Mouse (Mus musculus): ENCODE data around the gene Rpl23a. TPM values are rescaled to one million over a fixed set of nuclear protein-coding genes. Genes with fewer than 3 reads are reported as not detected.

Rpl23a gene
- polyA plus RNA-seq, 1 experiment from 2014 or later, result 1,650 TPM

DNA sequence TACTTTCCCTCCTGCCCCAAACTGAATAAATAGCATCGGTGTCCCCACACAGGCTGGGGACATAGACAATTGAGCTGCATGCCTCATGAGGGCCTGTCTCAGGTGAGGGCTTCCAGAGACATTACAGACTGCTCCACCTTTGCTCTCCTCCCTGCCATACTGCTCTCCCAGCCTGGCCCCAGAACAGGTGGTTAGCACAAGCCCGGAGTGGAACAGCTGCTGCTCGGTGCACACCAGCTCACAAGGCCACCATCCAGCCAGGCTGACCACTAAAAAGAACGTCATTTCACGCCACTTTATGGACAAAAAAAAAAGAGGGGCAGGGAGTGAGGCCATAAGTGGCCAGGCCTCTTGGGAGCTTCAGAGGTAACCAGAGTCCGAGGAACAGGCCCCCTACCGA is 23.8 kb upstream of the Rpl23a start:
- Histone ChIP-seq H3K9me3 (ENCODE audit: control insufficient read depth, low read length) (no peaks in the 10 kb centered on the region), H3K4me1 (ENCODE audit: control insufficient read depth, insufficient read depth, low read length) (peaks cover 9% of the 10 kb centered on the region), H3K4me3 (ENCODE audit: low read length) (no peak overlapping the region), H3K27me3 (ENCODE audit: control insufficient read depth, insufficient read depth, low read length) (no peaks in the 10 kb centered on the region), H3K36me3 (ENCODE audit: control insufficient read depth, insufficient read depth, low read length) (peaks cover 69% of the 10 kb centered on the region), H3K27ac (ENCODE audit: low read depth, low read length) (no peak overlapping the region), H3K9ac (ENCODE audit: low read depth, low read length) (no peak overlapping the region), H3K4me2 (replicated peaks; ENCODE audit: low read depth, low read length) (no peak overlapping the region)
- no peak for ATAC-seq (ENCODE audit: low FRiP score, low TSS enrichment)
- 84% methylated on average over 7 of the region's 7 CpGs for whole genome bisulfite sequencing

GRCm38 (mm10) chr11:78205361-78206206 is 22.2 kb upstream of the Rpl23a start:
- Histone ChIP-seq H3K9ac (ENCODE audit: low read depth, low read length) (no peak overlapping the region), H3K36me3 (ENCODE audit: control insufficient read depth, insufficient read depth, low read length) (peaks cover 53% of the 10 kb centered on the region), H3K4me3 (ENCODE audit: low read length) (no peak overlapping the region), H3K4me2 (replicated peaks; ENCODE audit: low read depth, low read length) (no peak overlapping the region), H3K4me1 (ENCODE audit: control insufficient read depth, insufficient read depth, low read length) (peaks cover 9% of the 10 kb centered on the region), H3K27ac (ENCODE audit: low read depth, low read length) (peak overlapping the region; percentile 63), H3K9me3 (ENCODE audit: control insufficient read depth, low read length) (no peaks in the 10 kb centered on the region), H3K27me3 (ENCODE audit: control insufficient read depth, insufficient read depth, low read length) (no peaks in the 10 kb centered on the region)
- peak; percentile 53 for ATAC-seq (ENCODE audit: low FRiP score, low TSS enrichment)
- 18% methylated on average over 13 of the region's 13 CpGs for WGBS

GRCm38 (mm10) chr11:78204287-78204686 is 20.9 kb upstream of the Rpl23a start:
- Histone ChIP-seq H3K4me2 (replicated peaks; ENCODE audit: low read depth, low read length) (no peak overlapping the region), H3K4me1 (ENCODE audit: control insufficient read depth, insufficient read depth, low read length) (peaks cover 9% of the 10 kb centered on the region), H3K9ac (ENCODE audit: low read depth, low read length) (no peak overlapping the region), H3K4me3 (ENCODE audit: low read length) (no peak overlapping the region), H3K27ac (ENCODE audit: low read depth, low read length) (no peak overlapping the region), H3K9me3 (ENCODE audit: control insufficient read depth, low read length) (no peaks in the 10 kb centered on the region), H3K36me3 (ENCODE audit: control insufficient read depth, insufficient read depth, low read length) (peaks cover 41% of the 10 kb centered on the region), H3K27me3 (ENCODE audit: control insufficient read depth, insufficient read depth, low read length) (no peaks in the 10 kb centered on the region)
- ATAC-seq (ENCODE audit: low FRiP score, low TSS enrichment), result no peak
- WGBS, result 83% methylated on average over 6 of the region's 6 CpGs

DNA sequence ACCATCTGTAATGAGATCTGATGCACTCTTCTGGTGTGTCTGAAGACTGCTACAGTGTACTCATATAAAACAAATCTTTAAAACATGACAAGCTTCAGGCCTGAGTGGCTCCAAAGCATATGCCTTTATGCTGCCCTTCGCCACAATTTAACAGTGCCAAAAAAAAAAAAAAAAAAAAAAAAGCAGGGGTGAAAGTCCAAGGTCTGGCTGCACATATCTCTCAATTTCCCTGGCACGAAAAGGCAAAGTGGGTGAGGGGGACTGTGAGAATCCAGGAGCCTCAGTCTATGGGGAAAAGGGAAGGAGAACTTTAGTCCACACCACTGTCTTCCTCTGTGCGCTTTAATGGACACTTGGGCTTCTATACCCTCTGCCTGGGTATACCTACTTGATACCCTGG is 19.0 kb upstream of the Rpl23a start:
- no peak for ATAC-seq (ENCODE audit: low FRiP score, low TSS enrichment)
- WGBS, result 93% methylated on average over 3 of the region's 3 CpGs
- H3K4me2 ChIP-seq (replicated peaks; ENCODE audit: low read depth, low read length), result no peak overlapping the region

DNA sequence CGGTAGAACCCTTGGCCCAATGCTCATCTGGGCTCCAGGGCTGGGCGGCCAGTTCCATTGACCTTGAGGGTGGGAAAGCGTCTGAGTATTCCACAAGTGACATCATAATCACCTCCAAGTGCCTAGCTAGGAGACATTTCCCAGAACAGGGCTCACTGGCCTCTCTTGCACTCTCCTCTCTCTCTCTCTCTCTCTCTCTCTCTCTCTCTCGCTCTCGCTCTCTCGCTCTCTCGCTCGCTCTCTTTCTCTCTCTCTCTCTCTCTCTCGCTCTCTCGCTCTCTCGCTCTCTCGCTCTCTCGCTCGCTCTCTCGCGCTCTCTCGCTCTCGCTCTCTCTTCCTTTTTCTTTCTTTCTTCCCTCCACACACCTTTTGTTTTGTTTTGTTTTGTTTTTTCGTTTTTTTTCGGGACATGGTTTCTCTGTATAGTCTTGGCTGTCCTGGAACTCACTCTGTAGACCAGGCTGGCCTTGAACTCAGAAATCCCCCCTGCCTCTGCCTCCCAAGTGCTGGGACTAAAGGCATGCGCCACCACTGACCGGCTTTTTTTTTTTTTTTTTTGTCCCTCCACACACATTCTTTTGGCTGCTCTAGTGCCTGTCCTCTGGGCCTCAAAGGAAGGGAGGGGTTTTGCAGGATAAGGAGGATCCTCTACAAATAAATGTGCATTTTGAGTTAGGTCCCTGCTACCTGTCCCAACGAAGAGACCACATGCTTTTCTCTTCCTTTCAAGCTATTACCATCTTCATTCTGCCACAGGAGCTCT is 11.9 kb upstream of the Rpl23a start:
- WGBS, result 67% methylated on average over 22 of the region's 23 CpGs
- ATAC-seq (ENCODE audit: low FRiP score, low TSS enrichment), result no peak
- no peak overlapping the region for H3K27ac ChIP-seq (ENCODE audit: low read depth, low read length)

More for the DNA sequence above, 19.0 kb upstream of the Rpl23a start:
- Histone ChIP-seq H3K9me3 (ENCODE audit: control insufficient read depth, low read length) (no peaks in the 10 kb centered on the region), H3K27me3 (ENCODE audit: control insufficient read depth, insufficient read depth, low read length) (no peaks in the 10 kb centered on the region), H3K27ac (ENCODE audit: low read depth, low read length) (no peak overlapping the region), H3K36me3 (ENCODE audit: control insufficient read depth, insufficient read depth, low read length) (peaks cover 21% of the 10 kb centered on the region), H3K4me1 (ENCODE audit: control insufficient read depth, insufficient read depth, low read length) (peaks cover 9% of the 10 kb centered on the region), H3K9ac (ENCODE audit: low read depth, low read length) (no peak overlapping the region), H3K4me3 (ENCODE audit: low read length) (no peak overlapping the region)

DNA sequence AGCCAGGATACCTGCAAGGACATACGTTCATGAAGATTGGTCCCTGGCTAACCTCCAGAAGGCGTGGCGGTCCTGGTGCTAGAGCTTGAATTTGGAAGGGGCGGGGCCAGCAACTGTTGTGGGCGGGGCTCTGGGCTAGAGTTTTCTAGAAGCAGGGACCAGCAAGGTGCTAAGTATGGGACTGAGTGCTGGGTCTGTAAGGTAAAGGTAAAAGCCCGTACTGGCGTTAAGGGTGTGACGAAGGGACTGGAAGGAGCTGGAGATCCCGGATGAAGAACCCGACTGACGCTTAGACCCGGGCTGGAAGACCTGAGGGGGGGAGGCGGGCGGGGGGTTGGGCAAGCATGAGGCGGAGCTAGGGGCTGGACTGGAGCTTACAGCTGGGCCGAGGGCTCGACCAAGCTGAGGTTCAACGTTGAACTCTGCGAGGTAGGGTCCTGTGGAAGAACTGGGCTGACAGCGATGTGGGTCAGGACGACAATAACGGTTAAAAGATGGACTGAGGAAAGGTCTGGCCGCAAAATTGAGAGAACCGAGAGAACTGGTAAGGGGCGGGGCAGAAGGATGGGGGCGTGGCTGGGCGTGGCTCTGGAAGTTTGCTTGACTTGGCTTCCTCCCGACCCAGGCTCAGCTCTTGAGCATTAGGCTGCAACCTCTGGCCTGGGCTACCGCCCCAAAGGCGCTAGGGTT is 11.2 kb upstream of the Rpl23a start:
- Histone ChIP-seq H3K36me3 (ENCODE audit: control insufficient read depth, insufficient read depth, low read length) (peaks cover 32% of the 10 kb centered on the region), H3K27ac (ENCODE audit: low read depth, low read length) (no peak overlapping the region)
- WGBS, result 3% methylated on average over 30 of the region's 30 CpGs

More for the DNA sequence above, 11.9 kb upstream of the Rpl23a start:
- Histone ChIP-seq H3K4me3 (ENCODE audit: low read length) (peak overlapping the region; percentile 49), H3K27me3 (ENCODE audit: control insufficient read depth, insufficient read depth, low read length) (no peaks in the 10 kb centered on the region), H3K4me1 (ENCODE audit: control insufficient read depth, insufficient read depth, low read length) (peaks cover 7% of the 10 kb centered on the region), H3K9ac (ENCODE audit: low read depth, low read length) (peak overlapping the region; percentile 48), H3K4me2 (replicated peaks; ENCODE audit: low read depth, low read length) (peak overlapping the region; percentile 65), H3K36me3 (ENCODE audit: control insufficient read depth, insufficient read depth, low read length) (peaks cover 30% of the 10 kb centered on the region), H3K9me3 (ENCODE audit: control insufficient read depth, low read length) (no peaks in the 10 kb centered on the region)

DNA sequence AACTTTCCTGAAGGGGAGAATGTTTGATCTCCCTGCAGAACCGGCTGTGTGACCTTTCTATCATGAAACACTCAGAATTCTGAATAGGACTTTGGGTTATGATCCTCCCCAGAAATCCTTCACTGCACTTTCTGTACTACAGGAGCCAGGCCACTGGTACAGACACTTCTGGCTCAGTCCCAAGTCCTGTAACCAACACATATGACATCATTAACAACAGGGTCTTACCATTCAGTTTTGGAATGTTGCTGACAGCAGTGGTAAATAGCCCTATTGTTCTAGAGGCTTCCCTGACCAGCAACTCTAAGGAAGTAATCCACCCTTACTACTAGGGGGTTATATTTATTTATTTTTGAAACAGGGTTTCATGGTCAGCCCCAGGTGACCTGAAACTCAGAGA is 9.7 kb upstream of the Rpl23a start, which contains the start of gene Proca1:
Gene Proca1, plus strand, starts transcription at position 280 of the 400 bp plus-strand sequence.
- ATAC-seq (ENCODE audit: low FRiP score, low TSS enrichment), result no peak
- Histone ChIP-seq H3K36me3 (ENCODE audit: control insufficient read depth, insufficient read depth, low read length) (peaks cover 32% of the 10 kb centered on the region), H3K27me3 (ENCODE audit: control insufficient read depth, insufficient read depth, low read length) (no peaks in the 10 kb centered on the region), H3K4me2 (replicated peaks; ENCODE audit: low read depth, low read length) (peak within 1 kb of the TSS; percentile 65), H3K4me3 (ENCODE audit: low read length) (no peak within 1 kb of the TSS; the same call in 1 of the 2 replicates), H3K9ac (ENCODE audit: low read depth, low read length) (no peak within 1 kb of the TSS), H3K9me3 (ENCODE audit: control insufficient read depth, low read length) (no peaks in the 10 kb centered on the region), H3K27ac (ENCODE audit: low read depth, low read length) (no peak within 1 kb of the TSS), H3K4me1 (ENCODE audit: control insufficient read depth, insufficient read depth, low read length) (peaks cover 17% of the 10 kb centered on the region)
- 89% methylated on average over 1 of the region's 1 CpGs for WGBS

More for the DNA sequence above, 11.2 kb upstream of the Rpl23a start:
- Histone ChIP-seq H3K4me3 (ENCODE audit: low read length) (peak overlapping the region; percentile 49), H3K4me1 (ENCODE audit: control insufficient read depth, insufficient read depth, low read length) (peaks cover 14% of the 10 kb centered on the region), H3K9ac (ENCODE audit: low read depth, low read length) (peak overlapping the region; percentile 48), H3K27me3 (ENCODE audit: control insufficient read depth, insufficient read depth, low read length) (no peaks in the 10 kb centered on the region), H3K4me2 (replicated peaks; ENCODE audit: low read depth, low read length) (peak overlapping the region; percentile 65), H3K9me3 (ENCODE audit: control insufficient read depth, low read length) (no peaks in the 10 kb centered on the region)
- peak; percentile 82 for ATAC-seq (ENCODE audit: low FRiP score, low TSS enrichment)

DNA sequence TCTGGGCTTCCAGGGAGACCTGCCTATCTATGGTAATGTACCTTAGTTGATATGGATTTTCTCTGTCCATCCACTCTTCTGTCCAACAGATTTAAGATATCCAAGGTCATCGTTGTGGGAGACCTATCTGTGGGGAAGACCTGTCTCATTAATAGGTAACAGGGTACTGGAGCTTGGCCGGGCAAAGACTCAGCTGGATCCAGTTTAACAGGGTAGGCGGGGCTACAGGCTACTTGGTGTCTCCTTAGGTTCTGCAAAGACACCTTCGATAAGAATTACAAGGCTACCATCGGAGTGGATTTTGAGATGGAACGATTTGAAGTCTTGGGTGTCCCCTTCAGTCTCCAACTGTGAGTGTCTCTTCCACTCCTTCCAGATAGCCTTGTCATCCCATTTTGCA is 6.7 kb upstream of the Rpl23a start:
- Histone ChIP-seq H3K27me3 (ENCODE audit: control insufficient read depth, insufficient read depth, low read length) (no peaks in the 10 kb centered on the region), H3K4me3 (ENCODE audit: low read length) (peak overlapping the region; percentile 81), H3K4me2 (replicated peaks; ENCODE audit: low read depth, low read length) (peak overlapping the region; percentile 69), H3K27ac (ENCODE audit: low read depth, low read length) (peak overlapping the region; percentile 100), H3K9me3 (ENCODE audit: control insufficient read depth, low read length) (no peaks in the 10 kb centered on the region), H3K9ac (ENCODE audit: low read depth, low read length) (peak overlapping the region; percentile 97), H3K36me3 (ENCODE audit: control insufficient read depth, insufficient read depth, low read length) (peaks cover 32% of the 10 kb centered on the region), H3K4me1 (ENCODE audit: control insufficient read depth, insufficient read depth, low read length) (peaks cover 16% of the 10 kb centered on the region)
- no peak for ATAC-seq (ENCODE audit: low FRiP score, low TSS enrichment)
- WGBS, result 50% methylated on average over 6 of the region's 6 CpGs

Data from kidney, embryonic 14.5 days (tissue).